Mouse (Mus musculus): ENCODE data around the gene Msh5. TPM values are rescaled to one million over a fixed set of nuclear protein-coding genes. Genes with fewer than 3 reads are reported as not detected.

The Msh5 gene
- total RNA-seq, 2 experiments from 2014 or later, result 2.0 to 3.2 TPM

GRCm38 (mm10) chr17:34979631-34980030 lies 66.9 kb downstream of the Msh5 start:
- DNase-seq, result no peak
- intact Hi-C loops (cut with DNase I), result no loop called here

Other genes starting within 250 kb of the Msh5 start
- gene Cyp21a1, start 242.2 kb downstream of the Msh5 start, total RNA-seq (2021), result not detected
- gene Stk19, start 209.8 kb downstream of the Msh5 start, total RNA-seq (2021), result 10 to 100 TPM; 47.9 to 48.2 TPM
- gene Dxo, start 209.7 kb downstream of the Msh5 start, total RNA-seq (2021), result 10 to 100 TPM; 33.8 to 38.1 TPM
- 10 to 100 TPM; 68.5 to 74.7 TPM for gene Skiv2l, start 196.5 kb downstream of the Msh5 start, total RNA-seq (2021)
- 10 to 100 TPM; 31.7 to 32.8 TPM for gene Nelfe, start 196.4 kb downstream of the Msh5 start, total RNA-seq (2021)
- under 1 TPM; 0.28 to 0.66 TPM for gene Cfb, start 184.2 kb downstream of the Msh5 start, total RNA-seq (2021)
- 10 to 100 TPM; 35.4 to 38.3 TPM for gene Zbtb12, start 167.3 kb downstream of the Msh5 start, total RNA-seq (2021)
- not detected for gene Gm20547, start 164.7 kb downstream of the Msh5 start, total RNA-seq (2021)
- 1 to 10 TPM; 2.1 to 3.2 TPM for gene C2, start 148.5 kb downstream of the Msh5 start, total RNA-seq (2021)
- 100 to 1,000 TPM; 232 to 251 TPM for gene Ehmt2, start 148.3 kb downstream of the Msh5 start, total RNA-seq (2021)
- gene Slc44a4, start 132.3 kb downstream of the Msh5 start, total RNA-seq (2021), result under 1 TPM in 1 of 2 experiments, not detected in 1; 0.20 TPM
- 10 to 100 TPM; 18.8 to 19.1 TPM for gene Neu1, start 115.5 kb downstream of the Msh5 start, total RNA-seq (2021)
- 1 to 10 TPM; 1.6 to 2.3 TPM for gene Hspa1b, start 87.5 kb downstream of the Msh5 start, total RNA-seq (2021)
- not detected for gene Gm20481, start 76.8 kb downstream of the Msh5 start, total RNA-seq (2021)
- gene Hspa1a, start 74.6 kb downstream of the Msh5 start, total RNA-seq (2021), result 1 to 10 TPM; 3.1 to 5.2 TPM
- under 1 TPM in 1 of 2 experiments, not detected in 1; 0.22 TPM for gene Hspa1l, start 74.0 kb downstream of the Msh5 start, total RNA-seq (2021)
- 10 to 100 TPM; 35.9 to 38.5 TPM for gene Lsm2, start 64.9 kb downstream of the Msh5 start, total RNA-seq (2021)
- 10 to 100 TPM; 91.0 to 94.3 TPM for gene Vars, start 45.8 kb downstream of the Msh5 start, total RNA-seq (2021)
- under 1 TPM; 0.12 to 0.16 TPM for gene Vwa7, start 30.2 kb downstream of the Msh5 start, total RNA-seq (2021)
- under 1 TPM; 0.98 to 0.99 TPM for gene Sapcd1, start 18.7 kb downstream of the Msh5 start, total RNA-seq (2021)
- gene Clic1, start 3.2 kb upstream of the Msh5 start, total RNA-seq (2021), result 10 to 100 TPM; 20.2 to 20.3 TPM
- gene Ddah2, start 12.3 kb upstream of the Msh5 start, total RNA-seq (2021), result 100 to 1,000 TPM; 101 to 115 TPM
- not detected for gene Ly6g6c, start 18.6 kb upstream of the Msh5 start, total RNA-seq (2021)
- not detected for gene Mpig6b, start 19.4 kb upstream of the Msh5 start, total RNA-seq (2021)
- gene Ly6g6e, start 30.2 kb upstream of the Msh5 start, total RNA-seq (2021), result 1 to 10 TPM; 2.8 to 3.4 TPM
- gene Ly6g6d, start 31.3 kb upstream of the Msh5 start, total RNA-seq (2021), result not detected
- gene Ly6g6f, start 38.9 kb upstream of the Msh5 start, total RNA-seq (2021), result not detected
- 10 to 100 TPM; 66.7 to 73.6 TPM for gene Abhd16a, start 42.5 kb upstream of the Msh5 start, total RNA-seq (2021)
- gene Ly6g5c, start 61.5 kb upstream of the Msh5 start, total RNA-seq (2021), result not detected
- gene Ly6g5b, start 68.7 kb upstream of the Msh5 start, total RNA-seq (2021), result 1 to 10 TPM in 1 of 2 experiments, under 1 TPM in 1; 0.81 to 2.3 TPM
- 10 to 100 TPM; 10.7 to 12.1 TPM for gene Gpank1, start 74.7 kb upstream of the Msh5 start, total RNA-seq (2021)
- gene Csnk2b, start 75.3 kb upstream of the Msh5 start, total RNA-seq (2021), result 100 to 1,000 TPM; 210 to 214 TPM
- 10 to 100 TPM; 19.8 to 20.1 TPM for gene D17H6S53E, start 79.6 kb upstream of the Msh5 start, total RNA-seq (2021)
- gene Apom, start 85.3 kb upstream of the Msh5 start, total RNA-seq (2021), result under 1 TPM in 1 of 2 experiments, not detected in 1; 0.52 TPM
- 100 to 1,000 TPM; 395 to 410 TPM for gene Bag6, start 88.4 kb upstream of the Msh5 start, total RNA-seq (2021)
- gene Prrc2a, start 118.2 kb upstream of the Msh5 start, total RNA-seq (2021), result 100 to 1,000 TPM; 311 to 315 TPM
- 1 to 10 TPM; 2.5 to 3.6 TPM for gene Aif1, start 129.3 kb upstream of the Msh5 start, total RNA-seq (2021)
- 10 to 100 TPM; 12.3 to 17.6 TPM for gene Lst1, start 141.7 kb upstream of the Msh5 start, total RNA-seq (2021)
- gene Ltb, start 147.7 kb upstream of the Msh5 start, total RNA-seq (2021), result under 1 TPM; 0.77 to 0.88 TPM
- gene Tnf, start 155.3 kb upstream of the Msh5 start, total RNA-seq (2021), result under 1 TPM in 1 of 2 experiments, not detected in 1; 0.52 TPM
- 1 to 10 TPM in 1 of 2 experiments, under 1 TPM in 1; 0.82 to 1.0 TPM for gene Lta, start 158.6 kb upstream of the Msh5 start, total RNA-seq (2021)
- gene Gm16181, start 174.1 kb upstream of the Msh5 start, total RNA-seq (2021), result not detected
- 100 to 1,000 TPM; 122 to 142 TPM for gene Atp6v1g2, start 186.9 kb upstream of the Msh5 start, total RNA-seq (2021)
- 10 to 100 TPM; 14.7 to 14.8 TPM for gene Nfkbil1, start 189.0 kb upstream of the Msh5 start, total RNA-seq (2021)
- 100 to 1,000 TPM; 324 to 337 TPM for gene Ddx39b, start 195.0 kb upstream of the Msh5 start, total RNA-seq (2021)
- gene H2-D1, start 216.0 kb upstream of the Msh5 start, total RNA-seq (2021), result 10 to 100 TPM; 19.1 to 22.8 TPM

All from left cerebral cortex, postnatal 4 days (tissue).